7 mouse cellular contexts compared by ENCODE assay signal in genomic region chr11:67051676-67052320, GRCm38 (mm10). TPM values are rescaled to one million over a fixed set of nuclear protein-coding genes. Genes with fewer than 3 reads are reported as not detected.
A peak's percentile ranks its signal among the peaks of the same experiment; 100 is the strongest.
DNase-seq lines count a peak whose midpoint lies in the region; ATAC-seq and TF ChIP-seq lines count a peak whose summit lies in the region.

No protein-coding gene starts in this region.

- H3K4me1 ChIP-seq in thymus, adult 2 months (replicated peaks; ENCODE audit: control insufficient read depth, insufficient read depth, low read length) = no peaks in the 10 kb centered on the region
- peaks cover 28% of the 10 kb centered on the region for H3K4me1 ChIP-seq in erythroblast, embryonic 14.5 days (ENCODE audit: control insufficient read depth)
- H3K4me1 ChIP-seq in neural tube, embryonic 15.5 days = peaks cover 20% of the 10 kb centered on the region

- WGBS in thymus, adult 2 months = 20% methylated on average over 16 of the region's 16 CpGs
- 9% methylated on average over 16 of the region's 16 CpGs for WGBS in neural tube, embryonic 15.5 days

- peak overlapping the region; percentile 11; the same call in 1 of the 2 replicates for H3K27ac ChIP-seq in thymus, adult 2 months (ENCODE audit: control insufficient read depth, insufficient read depth, low read length)
- H3K27ac ChIP-seq in neural tube, embryonic 15.5 days (replicated peaks) = peak overlapping the region; percentile 83

- H3K4me2 ChIP-seq in neural tube, embryonic 15.5 days = peak overlapping the region; percentile 68

- no peaks in the 10 kb centered on the region for H3K27me3 ChIP-seq in thymus, adult 2 months (ENCODE audit: control insufficient read depth, insufficient read depth, low read length)
- H3K27me3 ChIP-seq in erythroblast, embryonic 14.5 days (ENCODE audit: control insufficient read depth) = no peaks in the 10 kb centered on the region
- no peaks in the 10 kb centered on the region for H3K27me3 ChIP-seq in neural tube, embryonic 15.5 days (replicated peaks)

- no peak for TF ChIP-seq POLR2A in thymus, adult 2 months (IDR thresholded peaks at IDR 0.05; ENCODE audit: control insufficient read depth, extremely low read depth, insufficient read depth, low read length, poor library complexity)

- H3K36me3 ChIP-seq in thymus, adult 2 months (ENCODE audit: control insufficient read depth, insufficient read depth, low read length) = peaks cover 12% of the 10 kb centered on the region
- H3K36me3 ChIP-seq in erythroblast, embryonic 14.5 days (ENCODE audit: control insufficient read depth) = peaks cover 22% of the 10 kb centered on the region
- H3K36me3 ChIP-seq in neural tube, embryonic 15.5 days = peaks cover 19% of the 10 kb centered on the region

- H3K9ac ChIP-seq in neural tube, embryonic 15.5 days (replicated peaks) = peak overlapping the region; percentile 76

- H3K9me3 ChIP-seq in erythroblast, embryonic 14.5 days (ENCODE audit: control insufficient read depth, low read length) = no peaks in the 10 kb centered on the region
- H3K9me3 ChIP-seq in neural tube, embryonic 15.5 days (replicated peaks) = no peaks in the 10 kb centered on the region

- TF ChIP-seq CTCF in thymus, adult 2 months (IDR thresholded peaks at IDR 0.05; ENCODE audit: borderline replicate concordance, control insufficient read depth, extremely low read depth, insufficient read depth, low read length, poor library complexity) = no peak

- peak; percentile 76 for ATAC-seq in neural tube, embryonic 15.5 days (ENCODE audit: low FRiP score)

- DNase-seq in thymus, adult 2 months = no peak
- DNase-seq in thymus, postnatal 10 days (ENCODE audit: low spot score in 2 of 2) = no peak
- DNase-seq in kidney, postnatal 36 days = peak; percentile 45 to 48
- DNase-seq in spleen, postnatal 10 days (ENCODE audit: low spot score in 2 of 2) = no peak
- DNase-seq in thymus, postnatal 14 days = no peak

- H3K4me3 ChIP-seq in thymus, adult 2 months (ENCODE audit: control insufficient read depth, insufficient read depth, low read length) = peak overlapping the region; percentile 90
- H3K4me3 ChIP-seq in erythroblast, embryonic 14.5 days (replicated peaks) = peak overlapping the region; percentile 78
- H3K4me3 ChIP-seq in neural tube, embryonic 15.5 days (replicated peaks) = peak overlapping the region; percentile 96

RNA-seq across cellular contexts. Expression of gene Adprm, which starts 0.6 kb away (rescaled TPM):
- polyA plus RNA-seq in thymus, adult 2 months (2012; rRNA removed) = 18.8 and 26.2 TPM in 2 replicates
- polyA plus RNA-seq in erythroblast, embryonic 14.5 days (2012) = 0.11 and 0.21 TPM in 2 replicates
- polyA plus RNA-seq in neural tube, embryonic 15.5 days (2015; fragmentation: Nextera tagmentation; extraction: Ambion mirVana) = 31.5 and 31.7 TPM in 2 replicates

RNA-seq across cellular contexts. Expression of gene Sco1, which starts 0.7 kb away (rescaled TPM):
- 3.8 and 4.4 TPM in 2 replicates for polyA plus RNA-seq in thymus, adult 2 months (2012; rRNA removed)
- polyA plus RNA-seq in erythroblast, embryonic 14.5 days (2012) = 0.03 and 0.09 TPM in 2 replicates
- polyA plus RNA-seq in neural tube, embryonic 15.5 days (2015; fragmentation: Nextera tagmentation; extraction: Ambion mirVana) = 12.3 and 12.7 TPM in 2 replicates

RNA-seq across cellular contexts. Expression of gene Myh3, which starts 26.3 kb away (rescaled TPM):
- polyA plus RNA-seq in thymus, adult 2 months (2012; rRNA removed) = 0.14 and 0.18 TPM in 2 replicates
- not detected in 2 replicates for polyA plus RNA-seq in erythroblast, embryonic 14.5 days (2012)
- 8.3 and 13.4 TPM in 2 replicates for polyA plus RNA-seq in neural tube, embryonic 15.5 days (2015; fragmentation: Nextera tagmentation; extraction: Ambion mirVana)

RNA-seq across cellular contexts. Expression of gene Tmem220, which starts 26.8 kb away (rescaled TPM):
- 0.45 and 0.54 TPM in 2 replicates for polyA plus RNA-seq in thymus, adult 2 months (2012; rRNA removed)
- not detected in 2 replicates for polyA plus RNA-seq in erythroblast, embryonic 14.5 days (2012)
- polyA plus RNA-seq in neural tube, embryonic 15.5 days (2015; fragmentation: Nextera tagmentation; extraction: Ambion mirVana) = 0.51 and 0.59 TPM in 2 replicates

Comparison
In these comparisons a context has a peak if more than half of its experiments do, and no peak if none do; other contexts are left out.
1. DNase-seq: peak in kidney, postnatal 36 days (2 of 2); none in thymus, adult 2 months (single experiment), thymus, postnatal 10 days (0 of 2), spleen, postnatal 10 days (0 of 2) and thymus, postnatal 14 days (single experiment).
2. RNA of gene Adprm, which starts 0.6 kb away (polyA plus RNA-seq): 31.5 to 31.7 TPM in neural tube, embryonic 15.5 days and 18.8 to 26.2 TPM in thymus, adult 2 months; 0.11 to 0.21 TPM in erythroblast, embryonic 14.5 days; every median in the first group is over 10 times any median in the second.
3. Peak in every context shown above with its lines, with median percentiles within 50 percentile points of each other: H3K4me3 ChIP-seq.